Mouse (Mus musculus): Measurements from ENCODE around the gene Rb1. TPM values are rescaled to one million over a fixed set of nuclear protein-coding genes. Genes with fewer than 3 reads are reported as not detected.

Rb1 gene
- total RNA-seq (2022), result 10 to 100 TPM; 24.2 to 33.1 (median 29.2) TPM

DNA sequence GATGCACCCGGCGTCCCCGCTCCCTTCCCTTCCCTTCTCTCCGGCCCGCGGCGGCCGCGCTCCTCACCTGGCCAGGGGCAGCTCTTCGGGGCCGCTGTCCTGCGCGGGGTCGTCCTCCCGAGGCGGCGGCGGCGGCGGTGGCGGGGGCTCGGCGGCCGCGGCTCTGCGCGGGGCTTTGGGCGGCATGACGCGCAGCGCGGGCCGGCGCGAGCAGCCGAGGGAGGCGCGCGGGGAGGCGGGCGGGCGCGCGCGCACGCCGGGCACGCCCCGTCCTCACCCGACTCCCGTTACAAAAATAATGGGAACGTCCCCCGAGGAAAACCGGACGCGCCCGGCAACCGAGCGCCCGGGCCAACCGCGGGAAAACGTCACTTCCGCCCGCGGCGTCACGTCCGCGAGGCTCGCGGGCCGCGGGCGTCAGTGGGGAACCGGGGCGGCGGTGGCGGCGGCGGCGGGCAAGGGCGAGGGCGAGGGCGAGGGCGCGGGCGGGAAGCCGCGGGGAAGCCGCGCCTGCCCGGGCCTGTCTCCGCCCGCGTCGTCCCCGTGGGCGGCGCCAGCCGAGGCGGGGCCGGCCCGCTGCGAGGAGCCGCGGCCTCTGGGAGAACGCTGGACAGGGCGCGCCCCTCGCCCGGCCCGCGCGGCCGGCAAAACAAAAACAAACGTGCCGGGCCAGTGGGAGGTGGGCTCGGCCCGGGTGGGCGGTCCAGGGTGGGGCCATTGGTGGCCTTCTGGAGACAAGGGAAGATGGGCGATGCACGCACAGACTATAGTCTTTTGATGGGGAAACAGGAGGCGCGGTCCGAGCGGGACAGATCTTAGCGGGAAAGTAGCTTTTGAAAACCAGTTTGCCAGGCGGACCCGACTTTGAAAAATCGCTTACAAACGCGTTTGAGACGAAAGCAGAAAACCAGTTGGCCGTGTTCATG lies at the start of gene Rb1:
Rb1 (minus strand) TSS at position 367 of the 926 bp plus-strand sequence.
- DNase-seq (ENCODE audit: low spot score in 2 of 2), result peak; percentile 60 to 62

DNA sequence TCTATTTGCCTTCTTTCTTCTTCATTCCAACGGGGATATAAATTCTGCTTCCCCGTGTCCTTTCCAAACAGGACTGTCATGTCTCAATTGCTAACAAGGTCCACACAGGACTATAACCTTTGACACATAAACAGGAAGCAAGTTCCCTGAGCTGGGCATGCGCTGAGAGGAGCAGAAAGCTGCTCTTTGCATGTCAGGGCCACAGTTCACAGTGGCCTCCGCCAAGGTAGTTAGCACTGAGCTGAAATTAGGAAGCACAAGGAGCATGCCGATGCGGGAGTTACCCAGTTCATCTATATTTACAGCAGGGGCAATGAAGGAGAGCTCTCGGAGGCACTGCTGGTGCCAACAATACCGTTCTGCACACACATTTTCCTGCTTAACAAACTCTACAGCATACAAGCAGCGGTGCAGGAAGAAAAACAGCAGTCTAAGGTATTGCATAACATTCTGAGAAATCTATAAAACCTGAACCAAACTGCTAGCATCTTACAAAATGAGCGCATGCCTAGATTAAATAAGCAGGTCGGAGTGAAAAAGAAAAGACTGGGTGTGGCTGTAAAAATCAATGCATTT lies 48.8 kb upstream of the Rb1 start:
- DNase-seq (ENCODE audit: low spot score in 2 of 2), result no peak

DNA sequence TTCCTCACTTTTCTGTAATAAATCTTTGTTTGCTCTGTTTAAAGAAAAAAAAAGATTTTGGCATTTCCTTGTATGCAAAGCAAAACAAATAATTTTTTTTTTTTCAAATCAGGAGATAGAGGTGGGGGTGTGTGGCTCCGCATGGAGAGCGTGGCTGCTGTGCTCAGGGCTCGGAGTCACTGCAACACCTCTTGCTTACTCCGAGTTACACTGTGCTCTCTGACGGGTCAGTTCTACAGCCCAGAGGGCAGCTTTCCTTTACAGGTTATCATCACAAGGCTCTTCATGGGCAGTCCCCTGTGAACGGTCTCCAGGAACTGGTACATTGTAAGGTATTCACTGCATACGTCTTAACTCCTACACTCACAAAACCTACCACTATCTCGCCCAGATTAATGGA lies 48.0 kb upstream of the Rb1 start:
- DNase-seq (ENCODE audit: low spot score in 2 of 2), result no peak

DNA sequence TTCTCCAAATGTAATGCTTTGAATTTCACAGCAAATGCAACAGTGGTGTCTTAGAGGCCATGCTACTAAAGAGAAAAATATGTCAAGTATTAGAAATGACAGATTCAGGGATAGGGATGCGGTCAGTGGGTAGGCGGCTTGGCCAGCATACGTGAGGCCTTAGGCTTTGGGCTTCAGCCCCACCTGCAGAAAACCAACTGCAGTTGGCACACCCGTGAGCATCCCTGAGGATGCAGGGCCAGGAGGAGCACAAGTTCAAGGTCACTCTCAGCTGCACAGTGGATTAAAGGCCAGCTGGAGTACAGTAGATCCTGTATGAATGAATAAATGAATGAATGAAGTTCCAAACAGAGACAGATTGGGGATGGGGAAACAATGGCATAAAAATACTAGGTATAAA lies 47.4 kb upstream of the Rb1 start:
- no peak for DNase-seq (ENCODE audit: low spot score in 2 of 2)

DNA sequence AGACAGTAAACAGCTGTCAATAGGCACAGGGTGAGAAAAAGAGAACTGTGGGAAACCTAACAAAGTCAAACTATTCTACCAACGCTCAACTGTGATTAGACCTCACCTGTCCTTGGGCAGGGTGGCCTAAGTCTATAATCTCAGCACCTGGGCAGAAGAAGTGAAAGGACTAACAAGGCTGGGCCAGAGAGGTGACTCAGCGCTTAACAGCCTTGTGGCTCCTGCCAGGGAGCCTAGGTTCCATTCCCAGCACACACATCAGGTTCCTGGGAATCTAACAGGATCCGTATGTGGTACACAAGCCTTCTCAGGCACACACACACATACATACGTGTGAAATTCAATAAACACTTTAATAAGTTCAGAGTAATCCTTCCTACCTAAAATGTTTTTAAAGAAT lies 46.0 kb upstream of the Rb1 start:
- no peak for DNase-seq (ENCODE audit: low spot score in 2 of 2)

DNA sequence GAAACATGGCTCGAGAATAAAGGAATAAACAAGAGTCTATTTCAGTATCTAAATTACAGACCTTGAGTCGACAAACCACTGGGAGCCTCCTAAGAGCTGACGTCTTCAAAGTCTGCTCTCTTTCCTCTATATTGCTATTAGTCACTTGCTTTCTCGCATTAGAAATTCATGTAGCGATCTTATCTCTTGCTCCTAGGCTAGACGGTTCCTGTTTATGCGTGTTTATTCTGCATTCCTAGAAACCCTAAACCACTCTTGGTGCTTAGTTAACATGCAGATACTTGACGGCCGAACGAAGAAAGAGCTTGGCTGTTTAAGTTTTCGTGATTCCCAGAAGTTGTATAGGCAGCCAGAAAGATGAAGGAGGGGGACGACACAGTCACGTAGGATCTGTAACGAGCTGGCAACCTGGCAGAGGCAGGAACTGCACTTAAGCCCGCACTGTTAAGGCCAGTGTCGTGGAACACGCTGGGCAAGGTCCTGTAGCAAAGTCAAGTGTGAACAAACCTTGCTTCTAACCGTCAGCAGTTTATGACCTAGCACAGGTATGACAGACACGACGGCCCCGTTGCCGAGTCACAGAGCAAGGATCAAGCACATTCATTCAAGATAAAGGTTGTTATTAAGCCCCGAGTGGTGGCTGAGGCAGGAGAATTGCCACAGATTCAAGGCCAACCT lies 45.2 kb upstream of the Rb1 start:
- DNase-seq (ENCODE audit: low spot score in 2 of 2), result no peak

DNA sequence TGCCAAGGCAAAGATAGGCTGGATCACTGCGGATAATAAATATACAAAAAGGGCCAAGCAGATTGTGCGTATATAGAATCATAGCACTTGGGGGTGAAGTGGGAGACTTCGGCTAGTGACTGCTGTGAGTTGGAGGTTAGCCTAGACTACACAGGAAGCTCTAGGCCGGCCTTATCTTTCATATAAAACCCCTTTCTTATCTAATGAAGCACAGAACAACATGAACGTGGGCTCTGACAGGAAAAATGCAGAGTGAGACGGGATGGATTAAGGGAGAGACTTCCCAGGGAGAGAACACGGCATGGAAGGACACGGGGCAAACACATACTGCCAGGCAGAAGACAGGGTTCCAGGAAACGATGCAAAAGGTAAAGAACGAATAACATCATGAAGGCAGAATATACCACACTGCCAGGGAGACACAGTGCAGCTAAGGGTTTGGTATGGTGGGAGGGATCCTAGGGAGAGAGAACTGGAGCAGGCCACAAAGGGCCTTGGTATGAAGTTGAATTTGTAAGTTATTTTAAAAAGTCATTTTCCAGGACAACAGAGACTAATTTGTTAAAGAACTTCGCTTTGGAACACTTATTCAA lies 44.6 kb upstream of the Rb1 start:
- DNase-seq (ENCODE audit: low spot score in 2 of 2), result no peak

DNA sequence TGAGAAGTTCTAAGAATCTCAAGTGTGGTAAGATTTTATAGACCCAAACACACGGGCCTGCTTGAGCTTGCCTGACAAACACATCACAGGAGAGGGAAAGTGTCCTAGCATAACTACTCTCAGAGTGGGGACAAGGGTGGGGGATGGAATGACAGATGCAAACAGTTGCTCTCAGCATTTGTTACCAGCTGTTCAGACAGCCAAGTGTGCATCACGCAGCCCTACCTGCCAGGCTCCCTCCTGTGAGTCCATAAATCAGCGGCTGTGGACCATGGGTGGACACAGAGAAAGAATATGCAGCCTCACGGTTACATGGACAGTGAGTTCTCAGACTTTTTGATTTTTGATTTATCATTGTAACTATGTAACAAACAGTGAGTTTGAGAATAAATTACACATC lies 44.0 kb upstream of the Rb1 start:
- DNase-seq (ENCODE audit: low spot score in 2 of 2), result no peak

DNA sequence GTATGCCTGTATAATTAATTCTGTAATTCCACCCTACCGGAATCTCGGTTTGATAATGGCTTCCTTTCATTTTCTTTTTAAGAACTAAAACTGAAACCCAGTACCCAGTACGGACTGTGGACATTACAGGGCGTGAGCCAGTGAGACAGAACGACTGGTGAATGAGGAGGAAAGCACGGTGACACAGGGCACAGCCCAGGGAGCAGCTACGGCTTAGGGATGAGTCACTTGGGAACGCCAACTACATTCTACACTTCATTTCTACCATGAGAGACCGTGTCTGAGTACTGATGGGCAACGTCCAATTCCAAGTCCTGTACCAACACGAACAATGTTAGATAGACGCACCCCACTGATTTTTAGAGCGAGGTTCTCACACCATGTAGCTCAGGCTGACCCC lies 43.3 kb upstream of the Rb1 start:
- DNase-seq (ENCODE audit: low spot score in 2 of 2), result no peak

DNA sequence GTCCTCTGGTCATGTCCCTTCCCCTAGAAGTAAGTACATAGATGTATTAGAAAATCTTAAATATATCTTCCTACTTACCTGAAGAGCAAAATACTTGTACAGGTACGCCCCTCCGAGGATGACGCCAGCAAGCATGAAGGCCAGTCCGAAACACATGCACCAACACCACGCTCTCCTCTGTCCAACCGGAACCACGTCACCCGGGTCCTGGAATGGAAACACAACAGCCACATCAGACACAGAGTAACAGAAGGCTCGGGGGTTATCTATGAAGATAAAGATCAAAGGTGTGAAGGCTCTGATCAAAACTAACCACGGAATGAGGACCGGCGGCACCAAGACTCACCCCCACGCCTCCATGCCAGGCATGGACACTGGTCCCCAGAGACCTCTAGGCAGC lies 42.6 kb upstream of the Rb1 start:
- no peak for DNase-seq (ENCODE audit: low spot score in 2 of 2)

DNA sequence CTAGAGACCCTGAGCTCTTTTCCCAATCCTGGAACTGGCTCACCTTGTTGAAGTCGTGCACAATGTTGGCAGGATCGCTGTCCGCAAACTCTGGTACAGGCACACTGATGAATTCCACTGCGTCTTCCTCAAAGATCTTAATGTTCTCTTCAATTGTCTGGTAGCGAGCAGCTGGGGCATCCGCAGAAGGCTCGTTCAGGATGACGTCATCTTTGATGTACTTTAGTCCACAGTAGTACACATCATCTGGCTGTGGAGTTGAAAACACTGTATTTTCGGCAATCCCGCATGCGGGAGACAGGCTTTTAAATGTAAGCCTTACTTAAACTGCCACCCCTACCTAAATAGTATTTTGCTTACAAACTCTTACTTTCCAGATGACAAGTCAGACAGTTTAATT lies 40.7 kb upstream of the Rb1 start:
- no peak for DNase-seq (ENCODE audit: low spot score in 2 of 2)

DNA sequence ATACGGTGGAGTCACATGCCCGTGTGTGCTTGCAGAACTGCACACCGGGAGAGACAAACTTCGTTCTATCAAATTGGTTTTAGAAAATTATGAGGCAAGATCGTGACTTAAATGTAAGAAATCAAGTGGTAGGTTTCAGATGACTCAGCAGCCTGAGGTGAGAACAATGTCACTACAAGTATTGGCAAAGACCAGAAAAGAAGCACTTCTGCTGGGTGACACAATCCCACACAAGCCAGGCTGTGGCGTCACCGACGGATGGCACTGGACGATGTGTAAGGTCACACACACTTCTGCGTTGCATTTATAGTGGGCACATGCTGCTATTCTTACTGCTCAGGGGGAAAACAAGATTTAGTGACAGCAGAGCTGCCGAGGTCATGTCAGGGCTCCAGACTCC lies 38.2 kb upstream of the Rb1 start:
- DNase-seq (ENCODE audit: low spot score in 2 of 2), result no peak

DNA sequence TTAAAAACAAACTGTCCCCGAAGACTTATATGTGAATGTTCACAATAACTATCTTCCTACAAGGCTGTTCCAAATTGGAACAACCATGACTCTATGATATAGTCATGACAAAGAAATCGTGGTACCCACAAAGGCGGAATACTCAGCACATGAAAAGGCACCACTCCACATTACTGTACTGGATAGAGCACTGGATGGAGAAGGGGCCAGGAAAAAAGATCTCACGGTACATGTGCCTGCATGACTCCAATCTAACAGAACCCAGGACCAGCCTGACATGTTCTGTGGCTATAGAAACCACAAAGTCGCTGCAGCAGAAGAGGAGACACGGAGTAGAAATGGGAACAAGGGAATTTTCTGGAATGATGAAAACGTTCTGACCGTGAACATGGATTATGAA lies 29.1 kb upstream of the Rb1 start:
- no peak for DNase-seq (ENCODE audit: low spot score in 2 of 2)

DNA sequence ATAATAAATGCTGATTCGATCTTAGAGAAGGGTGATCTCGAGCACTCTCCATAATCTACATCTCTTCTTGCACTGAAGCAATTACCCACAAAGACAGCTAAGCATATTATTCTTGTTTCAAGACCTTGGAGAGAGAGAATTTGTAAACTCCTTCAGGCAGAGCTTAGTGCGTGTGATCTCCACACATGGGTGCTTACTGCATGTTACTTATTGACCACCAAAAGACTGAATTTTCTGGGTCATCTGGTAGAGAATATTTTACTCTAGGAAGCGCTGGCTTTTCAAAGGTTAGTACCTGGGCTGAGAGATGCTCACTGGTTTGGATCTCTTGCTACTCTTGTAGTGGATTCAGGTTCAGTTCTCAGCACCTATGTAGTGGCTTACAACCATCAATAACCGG lies 25.5 kb upstream of the Rb1 start:
- no peak for DNase-seq (ENCODE audit: low spot score in 2 of 2)

DNA sequence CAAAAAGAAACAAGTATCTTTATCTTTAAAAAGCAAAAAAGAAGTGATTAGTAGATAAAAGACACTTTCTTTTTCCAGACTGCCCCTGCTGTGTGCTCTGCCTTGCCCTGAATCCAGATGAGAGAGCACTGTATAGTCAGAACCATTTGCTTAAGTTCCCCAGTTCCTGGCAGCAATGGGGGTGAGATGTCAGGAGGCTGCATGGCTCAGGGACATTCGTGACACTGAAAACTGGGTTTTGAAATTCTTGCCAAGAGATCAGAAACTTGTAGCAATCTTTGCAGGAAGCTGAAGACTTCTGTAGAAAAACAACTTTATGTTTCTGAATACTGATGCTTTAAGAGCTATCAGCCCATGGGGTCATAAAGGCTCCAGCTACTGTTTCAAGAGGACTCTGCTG lies 24.4 kb upstream of the Rb1 start:
- no peak for DNase-seq (ENCODE audit: low spot score in 2 of 2)

DNA sequence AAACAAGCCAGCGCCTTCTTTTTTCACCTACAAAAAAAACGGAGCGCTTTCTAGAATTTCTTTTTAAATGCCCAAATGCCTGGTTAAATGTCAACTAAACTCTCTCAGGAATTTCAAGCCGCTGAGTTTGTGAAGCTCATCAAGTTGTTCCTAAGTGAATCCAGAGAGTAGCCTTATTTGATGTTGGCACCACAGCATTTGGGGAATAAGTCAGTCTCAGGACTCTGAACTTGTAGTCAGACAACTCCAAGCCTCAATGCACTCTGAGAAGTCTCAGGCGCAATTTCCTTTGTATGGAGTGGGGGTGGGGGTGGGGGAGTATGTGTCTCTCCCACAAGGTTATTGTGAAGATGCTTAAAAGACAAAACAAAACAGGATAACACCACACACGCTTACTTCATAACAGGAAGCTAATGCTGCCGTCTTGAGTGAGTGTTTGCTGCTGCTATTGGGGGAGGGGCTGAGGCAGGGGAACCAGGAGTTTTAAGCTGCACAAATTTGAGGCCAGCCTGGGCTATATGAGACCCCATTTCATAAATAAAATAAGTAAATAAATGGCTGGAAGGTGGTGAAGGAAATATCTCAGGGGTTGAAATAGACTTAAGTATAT lies 23.5 kb upstream of the Rb1 start:
- DNase-seq (ENCODE audit: low spot score in 2 of 2), result no peak

DNA sequence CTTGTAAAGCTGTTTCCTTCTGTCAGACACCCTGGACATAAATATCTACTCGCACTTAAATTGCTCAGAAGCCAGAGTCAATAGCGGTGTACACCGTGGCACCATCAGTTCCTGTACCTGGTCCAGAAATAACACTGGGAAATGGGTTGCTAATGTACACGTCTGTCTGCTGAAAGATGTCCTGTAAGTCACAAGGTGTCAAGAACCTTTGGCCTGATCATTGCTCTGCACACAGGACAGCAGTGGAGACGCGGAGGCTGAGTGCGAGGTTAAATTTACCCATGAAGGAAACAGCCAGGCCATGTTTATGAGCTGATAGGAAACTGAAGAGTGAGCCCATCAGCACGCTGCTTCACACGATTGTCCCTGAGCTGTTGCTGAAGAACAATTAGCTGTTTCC lies 21.7 kb upstream of the Rb1 start:
- no peak for DNase-seq (ENCODE audit: low spot score in 2 of 2)

DNA sequence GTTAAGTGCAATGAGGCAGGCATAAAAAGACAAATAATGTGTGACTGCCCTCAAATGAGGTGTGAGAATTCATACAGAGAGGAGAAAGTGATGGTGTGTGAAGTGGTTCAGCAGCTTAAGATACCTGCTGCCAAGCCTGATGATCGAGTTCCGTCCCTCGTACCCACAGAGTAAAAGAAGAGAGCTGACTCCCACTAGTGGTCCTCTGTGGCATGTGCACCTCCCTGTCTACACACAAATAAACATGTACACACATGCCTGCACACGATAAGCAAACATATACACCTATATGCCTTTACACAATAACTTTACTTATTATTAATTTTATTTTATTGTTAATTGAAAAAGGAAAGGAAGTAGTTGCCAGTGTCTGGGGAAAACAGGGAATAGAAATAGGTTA lies 20.0 kb upstream of the Rb1 start:
- no peak for DNase-seq (ENCODE audit: low spot score in 2 of 2)

DNA sequence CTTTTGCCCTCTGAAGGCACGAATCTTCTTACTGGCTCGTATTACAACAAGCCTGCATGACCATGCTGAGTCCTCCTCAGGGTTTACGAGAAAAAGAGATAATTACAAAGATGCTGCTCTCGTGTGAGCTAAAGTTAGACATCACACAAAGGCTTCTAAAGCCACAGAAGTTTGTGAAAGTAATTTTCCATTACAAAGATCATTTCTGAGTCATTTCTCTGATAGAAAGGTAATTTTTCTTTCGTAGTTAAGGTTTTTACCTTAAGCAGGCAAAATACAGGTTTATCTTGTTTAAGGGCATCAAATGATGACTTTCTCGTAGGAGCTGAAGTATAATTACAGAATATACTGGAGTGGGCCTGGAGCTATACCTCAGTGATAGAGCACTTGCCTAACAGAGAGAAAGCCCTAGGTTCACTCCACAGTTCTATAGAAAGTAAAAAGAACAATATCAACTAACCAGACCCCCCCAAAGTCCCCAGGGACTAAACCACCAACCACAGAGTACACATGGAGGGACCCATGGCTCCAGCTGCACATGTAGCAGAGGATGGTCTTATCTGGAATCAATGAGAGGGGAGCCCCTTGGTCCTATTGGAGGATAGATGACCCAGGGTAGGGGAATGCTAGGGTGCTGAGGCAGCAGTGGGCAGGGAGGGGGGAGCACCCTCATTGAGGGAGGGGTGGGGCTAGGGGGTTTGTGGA lies 14.6 kb upstream of the Rb1 start:
- DNase-seq (ENCODE audit: low spot score in 2 of 2), result no peak

DNA sequence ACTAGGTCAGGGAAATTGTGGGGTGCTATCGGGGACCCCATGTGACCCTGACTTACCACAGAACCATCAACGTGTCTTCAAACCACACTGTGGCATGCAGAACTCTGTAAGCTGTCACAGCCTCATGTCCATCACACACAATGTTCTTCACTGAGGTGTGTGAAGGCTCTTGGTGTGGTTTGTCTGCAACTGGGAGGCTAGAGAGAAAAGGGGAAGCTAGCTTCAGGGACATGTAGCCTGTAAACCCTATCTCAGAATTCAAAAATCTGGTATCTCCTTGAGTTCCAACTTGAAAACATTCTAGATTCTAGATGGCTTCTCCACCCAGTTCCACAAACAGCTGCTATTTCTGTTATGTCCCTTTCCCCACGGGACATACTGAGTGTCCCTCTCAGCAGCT lies 14.0 kb upstream of the Rb1 start:
- no peak for DNase-seq (ENCODE audit: low spot score in 2 of 2)

All from left cerebral cortex, adult 8-10 months (tissue).